Mouse (Mus musculus) liver, embryonic 15.5 days (tissue): ENCODE data around the gene Pknox2. TPM values are rescaled to one million over a fixed set of nuclear protein-coding genes. Genes with fewer than 3 reads are reported as not detected.

Experiments used
- ATAC-seq: fragments of 200-750 bp; cut with Nextera tagmentation; 2 replicates; pipeline ENCODE4 v1.8.0; 2017; ENCODE audit warnings: moderate number of reproducible peaks, mild to moderate bottlenecking, moderate library complexity; ENCODE audit not compliant: insufficient read depth
- H3K27ac ChIP-seq: fragments of 300-500 bp; sonication (generic); replicated peaks from 2 replicates; pipeline ENCODE4 v1.5.1; 2015; ENCODE audit warnings: mild to moderate bottlenecking, inconsistent platforms
- H3K27me3 ChIP-seq: fragments of 300-500 bp; sonication (generic); 2 replicates; pipeline ENCODE4 v1.6.1; 2015; ENCODE audit warnings: mild to moderate bottlenecking, inconsistent platforms
- H3K36me3 ChIP-seq: fragments of 300-500 bp; sonication (generic); replicated peaks from 2 replicates; pipeline ENCODE4 v1.6.1; 2015; ENCODE audit warnings: moderate library complexity, mild to moderate bottlenecking, inconsistent platforms
- H3K4me1 ChIP-seq: fragments of 300-500 bp; sonication (generic); replicated peaks from 2 replicates; pipeline ENCODE4 v1.6.1; 2015; ENCODE audit warnings: inconsistent platforms
- H3K4me2 ChIP-seq: fragments of 300-500 bp; sonication (generic); 2 replicates; pipeline ENCODE4 v1.6.1; 2015; ENCODE audit warnings: moderate library complexity, mild to moderate bottlenecking, inconsistent platforms
- H3K4me3 ChIP-seq: fragments of 300-500 bp; sonication (generic); replicated peaks from 2 replicates; pipeline ENCODE4 v1.5.1; 2015; ENCODE audit warnings: mild to moderate bottlenecking, inconsistent platforms
- H3K9ac ChIP-seq: fragments of 300-500 bp; sonication (generic); 2 replicates; pipeline ENCODE4 v1.6.1; 2015; ENCODE audit warnings: moderate library complexity, mild to moderate bottlenecking, inconsistent platforms
- H3K9me3 ChIP-seq: fragments of 300-500 bp; sonication (generic); replicated peaks from 2 replicates; pipeline ENCODE4 v1.6.1; 2016; ENCODE audit warnings: inconsistent platforms
- WGBS: fragments of 180-500 bp; shearing (Covaris S2); methylation state at CpG from one replicate; pipeline ENCODE4 v1.1.7; 2015; ENCODE audit warnings: mixed read lengths; ENCODE audit not compliant: insufficient replicate concordance; 5-methylcytosine and 5-hydroxymethylcytosine counted together
- polyA plus RNA-seq: library from polyadenylated mRNA; unstranded; fragments of >200 nt; fragmentation: Nextera tagmentation; extraction: Ambion mirVana; gene quantifications from 2 replicates; pipeline ENCODE4 v1.2.1, GENCODE M21; 2015

Pknox2 gene
- polyA plus RNA-seq, 1 experiment from 2014 or later = 0.44 TPM

- 39% methylated on average over 1 of the region's 1 CpGs for WGBS
- H3K9me3 ChIP-seq = no peaks in the 10 kb centered on the region
- no peak overlapping the region for H3K9ac ChIP-seq
Measured at GRCm38 (mm10) chr9:37044165-37044564, 103.0 kb downstream of the Pknox2 start.

DNA sequence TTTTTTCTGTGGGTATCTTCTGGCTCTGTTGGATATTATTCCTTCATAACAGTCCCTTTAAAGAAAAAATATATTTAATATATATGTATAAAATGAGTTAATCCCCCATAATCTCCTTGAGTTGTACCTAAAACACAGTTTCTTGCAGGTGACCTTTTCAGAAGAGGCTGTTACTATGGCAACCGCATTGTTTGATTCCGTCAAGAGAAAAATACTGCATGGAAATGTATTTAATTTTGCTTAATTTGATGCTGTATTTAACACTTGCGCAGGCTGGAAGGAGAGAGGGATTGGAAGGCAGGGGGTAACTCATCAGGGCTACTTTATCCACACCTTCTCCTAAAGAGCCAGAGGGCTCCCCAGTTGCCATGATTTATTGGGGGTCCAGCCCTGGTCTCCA, 108.3 kb downstream of the Pknox2 start:
- H3K4me2 ChIP-seq = no peak overlapping the region
- H3K9me3 ChIP-seq = no peaks in the 10 kb centered on the region
- H3K27me3 ChIP-seq = no peaks in the 10 kb centered on the region
- no peaks in the 10 kb centered on the region for H3K36me3 ChIP-seq
- no peak for ATAC-seq
- H3K4me1 ChIP-seq = no peaks in the 10 kb centered on the region
- 70% methylated on average over 3 of the region's 3 CpGs for WGBS
- no peak overlapping the region for H3K9ac ChIP-seq
- H3K27ac ChIP-seq = no peak overlapping the region
- no peak overlapping the region for H3K4me3 ChIP-seq

More at GRCm38 (mm10) chr9:37044165-37044564, 103.0 kb downstream of the Pknox2 start:
- no peak overlapping the region for H3K27ac ChIP-seq
- no peak overlapping the region for H3K4me3 ChIP-seq
- no peaks in the 10 kb centered on the region for H3K36me3 ChIP-seq
- H3K4me1 ChIP-seq = no peaks in the 10 kb centered on the region
- H3K27me3 ChIP-seq = no peaks in the 10 kb centered on the region
- H3K4me2 ChIP-seq = no peak overlapping the region
- no peak for ATAC-seq

- no peaks in the 10 kb centered on the region for H3K36me3 ChIP-seq
- WGBS = 49% methylated on average over 7 of the region's 7 CpGs
- no peaks in the 10 kb centered on the region for H3K4me1 ChIP-seq
- H3K9ac ChIP-seq = no peak overlapping the region
- H3K27ac ChIP-seq = no peak overlapping the region
- H3K4me2 ChIP-seq = no peak overlapping the region
- H3K9me3 ChIP-seq = no peaks in the 10 kb centered on the region
- ATAC-seq = no peak
- no peaks in the 10 kb centered on the region for H3K27me3 ChIP-seq
- H3K4me3 ChIP-seq = no peak overlapping the region
Measured at GRCm38 (mm10) chr9:37038445-37038844, 108.8 kb downstream of the Pknox2 start.

GRCm38 (mm10) chr9:37037405-37037804, 109.8 kb downstream of the Pknox2 start:
- H3K27me3 ChIP-seq = no peaks in the 10 kb centered on the region
- no peaks in the 10 kb centered on the region for H3K9me3 ChIP-seq
- 64% methylated on average over 12 of the region's 12 CpGs for WGBS
- no peak overlapping the region for H3K4me3 ChIP-seq
- H3K9ac ChIP-seq = no peak overlapping the region
- H3K36me3 ChIP-seq = no peaks in the 10 kb centered on the region
- no peaks in the 10 kb centered on the region for H3K4me1 ChIP-seq
- no peak overlapping the region for H3K27ac ChIP-seq
- ATAC-seq = no peak
- H3K4me2 ChIP-seq = no peak overlapping the region

GRCm38 (mm10) chr9:37035248-37035647, 112.0 kb downstream of the Pknox2 start:
- H3K27me3 ChIP-seq = no peaks in the 10 kb centered on the region
- no peak overlapping the region for H3K27ac ChIP-seq
- H3K4me1 ChIP-seq = no peaks in the 10 kb centered on the region
- no peaks in the 10 kb centered on the region for H3K9me3 ChIP-seq
- WGBS = 61% methylated on average over 3 of the region's 3 CpGs
- no peaks in the 10 kb centered on the region for H3K36me3 ChIP-seq
- H3K4me3 ChIP-seq = no peak overlapping the region
- ATAC-seq = no peak
- H3K4me2 ChIP-seq = no peak overlapping the region
- no peak overlapping the region for H3K9ac ChIP-seq

DNA sequence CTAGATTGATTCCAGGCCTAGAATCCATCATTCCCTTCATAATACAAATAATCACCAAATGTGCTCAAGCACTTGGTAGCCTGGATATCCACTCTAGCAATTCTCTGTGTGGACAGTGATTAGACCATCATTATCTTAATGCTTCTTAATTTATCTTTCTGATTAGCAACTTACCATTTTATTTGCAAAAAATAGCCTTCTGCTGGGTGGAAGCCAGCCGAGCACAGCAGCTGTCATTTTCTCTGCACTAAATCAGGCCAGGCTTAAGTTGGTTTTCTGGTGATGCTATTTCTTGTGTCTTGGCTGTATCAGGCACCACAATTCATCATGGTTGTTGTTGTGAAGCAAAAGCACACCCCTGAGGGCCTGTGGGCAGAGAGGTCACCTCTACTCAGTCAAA, 112.9 kb downstream of the Pknox2 start:
- H3K27ac ChIP-seq = no peak overlapping the region
- ATAC-seq = no peak
- H3K4me2 ChIP-seq = no peak overlapping the region
- H3K4me3 ChIP-seq = no peak overlapping the region
- no peaks in the 10 kb centered on the region for H3K4me1 ChIP-seq
- H3K9ac ChIP-seq = no peak overlapping the region
- no peaks in the 10 kb centered on the region for H3K27me3 ChIP-seq
- WGBS = 43% methylated on average over 1 of the region's 1 CpGs
- no peaks in the 10 kb centered on the region for H3K36me3 ChIP-seq
- H3K9me3 ChIP-seq = no peaks in the 10 kb centered on the region

GRCm38 (mm10) chr9:37030347-37031213, 116.6 kb downstream of the Pknox2 start:
- Histone ChIP-seq H3K9ac (no peak overlapping the region), H3K4me3 (no peak overlapping the region), H3K27me3 (no peaks in the 10 kb centered on the region), H3K36me3 (no peaks in the 10 kb centered on the region), H3K9me3 (no peaks in the 10 kb centered on the region), H3K4me2 (no peak overlapping the region), H3K4me1 (no peaks in the 10 kb centered on the region), H3K27ac (no peak overlapping the region)
- ATAC-seq = no peak
- 38% methylated on average over 9 of the region's 9 CpGs for WGBS

- WGBS = 46% methylated on average over 3 of the region's 3 CpGs
- H3K36me3 ChIP-seq = no peaks in the 10 kb centered on the region
- no peaks in the 10 kb centered on the region for H3K9me3 ChIP-seq
- H3K4me3 ChIP-seq = no peak overlapping the region
- no peak overlapping the region for H3K9ac ChIP-seq
- H3K27ac ChIP-seq = no peak overlapping the region
- no peaks in the 10 kb centered on the region for H3K27me3 ChIP-seq
- ATAC-seq = no peak
- H3K4me1 ChIP-seq = no peaks in the 10 kb centered on the region
- H3K4me2 ChIP-seq = no peak overlapping the region
Measured at GRCm38 (mm10) chr9:37029811-37030346, 117.3 kb downstream of the Pknox2 start.

DNA sequence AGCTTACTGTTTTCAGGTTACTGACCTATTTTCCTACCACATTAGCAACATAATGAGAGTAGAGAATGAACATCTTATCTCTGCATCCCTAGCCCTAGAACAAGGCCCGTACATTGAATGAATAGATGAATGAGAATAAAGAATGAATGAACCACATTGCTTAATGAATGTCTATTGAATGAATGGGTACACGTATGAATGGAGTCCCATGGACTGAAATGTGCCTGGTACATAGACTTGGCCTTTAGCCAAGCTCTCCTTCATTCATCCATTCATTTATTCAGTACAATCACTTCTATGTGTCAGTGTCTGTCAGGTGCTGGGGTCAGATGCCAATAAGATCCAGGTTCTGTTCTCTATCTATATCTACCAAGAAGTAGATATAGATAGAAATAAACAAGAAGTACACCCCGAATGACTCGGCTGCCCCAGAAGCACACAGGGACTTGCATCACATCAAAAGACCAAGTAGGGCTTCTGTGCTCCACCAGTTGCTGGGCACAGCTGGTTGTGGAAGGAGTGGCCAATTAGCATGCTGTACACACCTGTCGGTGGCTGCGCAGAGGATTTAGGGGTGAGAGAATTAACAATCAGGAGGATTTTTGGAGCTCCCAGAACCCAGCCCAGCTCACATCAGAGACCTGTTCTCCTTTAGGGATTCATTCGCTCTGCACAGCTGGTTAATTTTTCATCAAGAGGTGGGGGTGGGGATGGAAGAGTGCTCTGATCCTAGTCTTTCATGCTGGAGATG, 119.2 kb downstream of the Pknox2 start:
- H3K36me3 ChIP-seq = no peaks in the 10 kb centered on the region
- no peak overlapping the region for H3K27ac ChIP-seq
- H3K9ac ChIP-seq = no peak overlapping the region
- H3K4me2 ChIP-seq = no peak overlapping the region
- H3K9me3 ChIP-seq = no peaks in the 10 kb centered on the region
- ATAC-seq = no peak
- H3K27me3 ChIP-seq = no peaks in the 10 kb centered on the region
- H3K4me3 ChIP-seq = no peak overlapping the region
- 58% methylated on average over 7 of the region's 7 CpGs for whole genome bisulfite sequencing
- no peaks in the 10 kb centered on the region for H3K4me1 ChIP-seq

DNA sequence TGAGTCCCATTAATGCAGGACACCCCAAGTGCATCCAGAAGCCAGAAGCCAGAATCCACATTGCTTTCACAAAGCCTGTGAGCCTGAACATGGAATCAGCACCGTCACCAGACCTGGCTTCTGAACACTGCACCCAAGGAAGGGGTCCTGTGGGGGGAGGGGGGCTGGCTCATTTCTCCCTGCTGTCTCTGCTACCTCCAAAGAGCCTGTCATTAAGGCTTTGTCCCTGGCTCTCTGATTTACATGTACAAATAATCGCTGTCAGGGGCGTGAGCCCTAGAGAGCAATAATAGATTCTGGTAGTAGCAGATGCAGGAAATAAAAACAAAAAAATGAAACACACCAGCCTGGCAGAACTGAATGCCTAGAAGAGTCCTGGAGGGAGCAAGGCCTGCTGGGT, 121.3 kb downstream of the Pknox2 start:
- WGBS = 47% methylated on average over 3 of the region's 3 CpGs
- no peak for ATAC-seq
- H3K27ac ChIP-seq = no peak overlapping the region

DNA sequence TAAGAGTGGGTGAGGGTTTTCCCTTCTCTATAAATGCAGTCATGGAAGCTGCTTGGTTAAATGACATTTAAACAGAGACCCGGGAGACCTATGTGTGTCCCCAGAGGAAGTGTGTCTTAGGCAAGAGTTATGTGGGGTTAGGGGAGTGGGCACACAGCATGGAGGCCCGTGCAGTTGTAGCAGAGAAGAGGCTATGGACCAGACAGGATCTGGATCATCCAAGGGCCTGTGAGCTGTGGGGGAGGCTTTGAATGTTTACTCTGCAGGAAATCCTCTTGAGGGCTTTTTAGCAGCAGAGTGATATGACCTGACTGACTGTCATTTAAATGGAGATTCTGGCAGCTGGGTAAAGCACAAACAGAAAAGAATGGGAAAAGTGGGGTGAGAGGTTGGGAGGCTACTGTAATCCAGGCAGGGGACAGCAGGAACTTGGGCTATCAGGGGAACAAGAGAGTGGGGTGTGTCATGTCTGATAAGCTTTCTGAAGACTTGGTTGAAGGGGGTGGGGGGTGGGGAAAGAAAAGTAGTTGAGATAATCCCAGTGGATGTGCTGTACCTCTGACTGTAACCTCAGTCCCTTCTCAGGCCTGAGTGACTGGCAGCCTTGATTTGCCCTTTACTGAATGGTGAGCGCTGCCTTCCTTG, 125.5 kb downstream of the Pknox2 start:
- no peaks in the 10 kb centered on the region for H3K9me3 ChIP-seq
- H3K36me3 ChIP-seq = no peaks in the 10 kb centered on the region
- no peak overlapping the region for H3K9ac ChIP-seq
- H3K4me3 ChIP-seq = no peak overlapping the region
- ATAC-seq = no peak
- no peak overlapping the region for H3K4me2 ChIP-seq
- no peak overlapping the region for H3K27ac ChIP-seq
- H3K27me3 ChIP-seq = no peaks in the 10 kb centered on the region
- 13% methylated on average over 3 of the region's 3 CpGs for WGBS
- H3K4me1 ChIP-seq = no peaks in the 10 kb centered on the region

More for the DNA sequence above, 121.3 kb downstream of the Pknox2 start:
- H3K27me3 ChIP-seq = no peaks in the 10 kb centered on the region
- H3K9ac ChIP-seq = no peak overlapping the region
- H3K4me2 ChIP-seq = no peak overlapping the region
- no peaks in the 10 kb centered on the region for H3K36me3 ChIP-seq
- no peaks in the 10 kb centered on the region for H3K4me1 ChIP-seq
- H3K4me3 ChIP-seq = no peak overlapping the region
- H3K9me3 ChIP-seq = no peaks in the 10 kb centered on the region
